Mouse (Mus musculus) testis, adult 2 months (tissue): ENCODE data around the gene Enpp7. TPM values are rescaled to one million over a fixed set of nuclear protein-coding genes. Genes with fewer than 3 reads are reported as not detected.
A peak's percentile ranks its signal among the peaks of the same experiment; 100 is the strongest.

ENCODE experiments used
- H3K27ac ChIP-seq: fragments of 200-500 bp; 2 replicates; pipeline ENCODE4 v1.5.1; 2012; ENCODE audit warnings: low read depth, low read length; ENCODE audit not compliant: control insufficient read depth, insufficient read depth
- H3K27me3 ChIP-seq: fragments of 200-500 bp; 2 replicates; pipeline ENCODE4 v1.6.1; 2012; ENCODE audit warnings: mild to moderate bottlenecking, low read length, moderate library complexity; ENCODE audit not compliant: control insufficient read depth, insufficient read depth
- H3K36me3 ChIP-seq: fragments of 200-500 bp; 2 replicates; pipeline ENCODE4 v1.6.1; 2012; ENCODE audit warnings: mild to moderate bottlenecking, low read length; ENCODE audit not compliant: control insufficient read depth, insufficient read depth
- H3K4me1 ChIP-seq: fragments of 200-500 bp; 2 replicates; pipeline ENCODE4 v1.6.1; 2012; ENCODE audit warnings: low read length; ENCODE audit not compliant: control insufficient read depth, insufficient read depth
- H3K4me3 ChIP-seq: fragments of 200-500 bp; 2 replicates; pipeline ENCODE4 v1.5.1; 2012; ENCODE audit warnings: low read depth, mild to moderate bottlenecking, low read length, moderate library complexity, mixed read lengths; ENCODE audit not compliant: control insufficient read depth
- CTCF ChIP-seq: fragments of 200-500 bp; IDR thresholded peaks from 2 replicates; pipeline ENCODE4 v1.5.1; 2012; ENCODE audit warnings: low read depth, mild to moderate bottlenecking, inconsistent platforms, low read length, moderate library complexity; ENCODE audit not compliant: control insufficient read depth, insufficient read depth, insufficient replicate concordance
- POLR2A ChIP-seq: fragments of 200-500 bp; IDR thresholded peaks from 2 replicates; pipeline ENCODE4 v1.6.1; 2012; ENCODE audit warnings: low read depth, mild to moderate bottlenecking, inconsistent platforms, low read length, moderate library complexity; ENCODE audit not compliant: control insufficient read depth
- polyA plus RNA-seq: library from polyadenylated mRNA; depleted of rRNA; stranded (reverse); fragments of >200 nt; gene quantifications from 2 replicates; pipeline ENCODE4 v1.2.3, GENCODE M21; 2012

Gene Enpp7
- polyA plus RNA-seq, 1 experiment: not detected

- Histone ChIP-seq H3K36me3 (no peaks in the 10 kb centered on the region), H3K27ac (no peak overlapping the region), H3K4me3 (peak overlapping the region; percentile 18), H3K4me1 (peaks cover 7% of the 10 kb centered on the region), H3K27me3 (no peaks in the 10 kb centered on the region)
- TF ChIP-seq POLR2A: no peak
- no peak for TF ChIP-seq CTCF
These were observed 12.1 kb upstream of the Enpp7 start for GRCm38 (mm10) chr11:118975917-118976316.

- TF ChIP-seq CTCF: no peak
- no peak for TF ChIP-seq POLR2A
- Histone ChIP-seq H3K27ac (no peak overlapping the region), H3K4me3 (no peak overlapping the region), H3K4me1 (peaks cover 7% of the 10 kb centered on the region), H3K36me3 (no peaks in the 10 kb centered on the region), H3K27me3 (no peaks in the 10 kb centered on the region)
These were observed 7.6 kb upstream of the Enpp7 start for GRCm38 (mm10) chr11:118980388-118980787.

- Histone ChIP-seq H3K27me3 (no peaks in the 10 kb centered on the region), H3K36me3 (no peaks in the 10 kb centered on the region), H3K4me3 (no peak overlapping the region), H3K27ac (no peak overlapping the region), H3K4me1 (no peaks in the 10 kb centered on the region; the same call in 1 of the 2 replicates)
- TF ChIP-seq CTCF (no peak), POLR2A (no peak)
These were observed 6.8 kb upstream of the Enpp7 start for GRCm38 (mm10) chr11:118981012-118981776.

- no peak for TF ChIP-seq CTCF
- TF ChIP-seq POLR2A: no peak
- Histone ChIP-seq H3K27me3 (no peaks in the 10 kb centered on the region), H3K4me1 (no peaks in the 10 kb centered on the region; the same call in 1 of the 2 replicates), H3K4me3 (no peak overlapping the region), H3K36me3 (no peaks in the 10 kb centered on the region), H3K27ac (no peak overlapping the region)
These were observed 5.3 kb upstream of the Enpp7 start for GRCm38 (mm10) chr11:118982593-118983113.

GRCm38 (mm10) chr11:118985571-118985970, 2.4 kb upstream of the Enpp7 start:
- H3K27me3 ChIP-seq: no peaks in the 10 kb centered on the region
- H3K36me3 ChIP-seq: no peaks in the 10 kb centered on the region
- TF ChIP-seq CTCF: no peak
- no peak for TF ChIP-seq POLR2A
- no peak overlapping the region for H3K27ac ChIP-seq
- no peaks in the 10 kb centered on the region; the same call in 1 of the 2 replicates for H3K4me1 ChIP-seq
- H3K4me3 ChIP-seq: no peak overlapping the region

GRCm38 (mm10) chr11:118992781-118993180, 4.8 kb downstream of the Enpp7 start:
- TF ChIP-seq POLR2A: no peak
- no peak for TF ChIP-seq CTCF
- no peak overlapping the region for H3K4me3 ChIP-seq
- H3K27me3 ChIP-seq: no peaks in the 10 kb centered on the region
- no peak overlapping the region for H3K27ac ChIP-seq
- H3K36me3 ChIP-seq: no peaks in the 10 kb centered on the region
- H3K4me1 ChIP-seq: no peaks in the 10 kb centered on the region

DNA sequence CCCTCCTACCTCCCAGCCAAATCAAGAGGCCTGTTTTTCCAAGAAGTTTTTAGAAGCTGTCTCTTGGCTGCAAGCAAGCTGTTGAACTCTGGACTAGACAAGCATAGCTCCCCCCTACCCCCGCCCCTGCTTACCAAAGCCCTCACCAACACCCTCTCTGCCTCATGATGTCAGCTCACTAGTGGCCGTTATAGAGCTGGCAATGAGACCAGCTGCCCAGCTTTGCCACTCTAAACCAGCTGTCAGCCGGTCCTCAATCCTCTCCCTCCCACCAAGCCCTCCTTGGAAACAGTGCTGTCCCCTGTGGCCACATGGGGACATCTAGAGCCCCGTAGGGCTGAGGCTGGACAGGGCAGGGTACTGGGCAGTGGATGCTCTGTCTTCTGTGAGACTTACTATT, 7.5 kb downstream of the Enpp7 start:
- H3K27ac ChIP-seq: no peak overlapping the region
- H3K36me3 ChIP-seq: no peaks in the 10 kb centered on the region
- peaks cover 19% of the 10 kb centered on the region for H3K4me1 ChIP-seq
- no peak overlapping the region for H3K4me3 ChIP-seq
- TF ChIP-seq CTCF (no peak), POLR2A (no peak)
- H3K27me3 ChIP-seq: no peaks in the 10 kb centered on the region
